Mouse (Mus musculus) layer of hippocampus, postnatal 10 days (tissue): ENCODE results near the gene Pdgfra. TPM values are rescaled to one million over a fixed set of nuclear protein-coding genes. Genes with fewer than 3 reads are reported as not detected.

ENCODE experiments used
- DNase-seq, 2 experiments: peaks; one replicate each; pipeline ENCODE4 v3.0.0; 2021; ENCODE audit warnings: low spot score in 2 of 2
- microRNA-seq, 2 experiments: library from miRNA; unstranded; fragments of <30 nt; microRNA quantifications; one replicate each; pipeline ENCODE4 v1.2.0; 2021
- total RNA-seq, 2 experiments: library from RNA; stranded (reverse); gene quantifications; 2 replicates each; pipeline ENCODE4 v1.2.3; 2021

The Pdgfra gene
- total RNA-seq, 2 experiments from 2014 or later: 93.7 to 94.8 TPM

GRCm38 (mm10) chr5:75200366-75200724 lies 48.3 kb downstream of the Pdgfra start:
- no peak for DNase-seq

GRCm38 (mm10) chr5:75207905-75208304 lies 55.8 kb downstream of the Pdgfra start:
- no peak for DNase-seq

- no peak for DNase-seq
Measured at GRCm38 (mm10) chr5:75209966-75210365, 57.9 kb downstream of the Pdgfra start.

- DNase-seq: no peak
Measured at GRCm38 (mm10) chr5:75214520-75214919, 62.4 kb downstream of the Pdgfra start.

- DNase-seq: no peak
Measured at GRCm38 (mm10) chr5:75214929-75215328, 62.8 kb downstream of the Pdgfra start.

- DNase-seq: no peak
Measured at GRCm38 (mm10) chr5:75215678-75216256, 63.7 kb downstream of the Pdgfra start.

GRCm38 (mm10) chr5:75221610-75222009 lies 69.5 kb downstream of the Pdgfra start:
- no peak for DNase-seq

GRCm38 (mm10) chr5:75222491-75223265 lies 70.6 kb downstream of the Pdgfra start:
- no peak for DNase-seq

GRCm38 (mm10) chr5:75238363-75238762 lies 86.3 kb downstream of the Pdgfra start:
- DNase-seq: peak in 1 of 2 experiments; percentile 47

- no peak for DNase-seq
Measured at GRCm38 (mm10) chr5:75238928-75239777, 87.1 kb downstream of the Pdgfra start.

- DNase-seq: peak; percentile 55 to 56
Measured at GRCm38 (mm10) chr5:75247070-75247740, 95.1 kb downstream of the Pdgfra start.

Small RNAs within 50 kb of the gene (microRNA-seq; reads per million reads assigned to microRNA genes)
- 1.1 to 2.2 reads per million in 2 experiments for gene Mir7025

Other genes starting within 250 kb of the Pdgfra start
- 10 to 100 TPM; 28.3 to 31.5 TPM for gene Chic2, start 107.5 kb upstream of the Pdgfra start, total RNA-seq
- under 1 TPM; 0.47 to 0.59 TPM for gene Gsx2, start 76.7 kb upstream of the Pdgfra start, total RNA-seq